Mouse (Mus musculus): ENCODE measurements at regions not wholly inside any gene's neighbourhood (a gene's known extent, or its start where the extent isn't known, plus 50 kb on each side); places are given as distances from the start of the nearest gene placed in this dataset.
"Not testable (repeated sequence)": the region's sequence is repeated elsewhere in the genome, so short reads cannot be mapped to it uniquely, and the experiment has no call there.

- Histone ChIP-seq H3K27ac (ENCODE audit: low read depth) (no peak overlapping the region), H3K4me3 (ENCODE audit: low read depth, low read length) (no peak overlapping the region), H3K9me3 (ENCODE audit: low read length) (no peaks in the 10 kb centered on the region), H3K9ac (replicated peaks) (no peak overlapping the region), H3K4me1 (ENCODE audit: insufficient read depth) (no peaks in the 10 kb centered on the region), H3K27me3 (ENCODE audit: insufficient read depth, low read length) (no peaks in the 10 kb centered on the region), H3K36me3 (replicated peaks; ENCODE audit: insufficient read depth, low read length) (no peaks in the 10 kb centered on the region), H3K4me2 (ENCODE audit: low read depth, low read length) (no peak overlapping the region)
- ATAC-seq (no peak), DNase-seq (no peak)
- TF ChIP-seq CTCF (IDR thresholded peaks at IDR 0.05; ENCODE audit: low read depth) (peak; percentile 16; the same call in 1 of the 2 replicates), EP300 (IDR thresholded peaks at IDR 0.05; ENCODE audit: low read depth) (no peak)
Observed at GRCm38 (mm10) chr6:68532599-68532998, 997.0 kb upstream of the Tacstd2 start.

- ATAC-seq (no peak), DNase-seq (no peak)
- H3K36me3 ChIP-seq (replicated peaks; ENCODE audit: insufficient read depth, low read length): no peaks in the 10 kb centered on the region
- no peak overlapping the region for H3K4me3 ChIP-seq (ENCODE audit: low read depth, low read length)
- no peak for TF ChIP-seq CTCF (IDR thresholded peaks at IDR 0.05; ENCODE audit: low read depth)
- no peak for TF ChIP-seq EP300 (IDR thresholded peaks at IDR 0.05; ENCODE audit: low read depth)
- H3K27me3 ChIP-seq (ENCODE audit: insufficient read depth, low read length): no peaks in the 10 kb centered on the region
- H3K9me3 ChIP-seq (ENCODE audit: low read length): no peaks in the 10 kb centered on the region
- H3K9ac ChIP-seq (replicated peaks): no peak overlapping the region
- H3K4me2 ChIP-seq (ENCODE audit: low read depth, low read length): no peak overlapping the region
- H3K27ac ChIP-seq (ENCODE audit: low read depth): no peak overlapping the region
- H3K4me1 ChIP-seq (ENCODE audit: insufficient read depth): no peaks in the 10 kb centered on the region
Observed at GRCm38 (mm10) chr6:68503937-68504336, 968.3 kb upstream of the Tacstd2 start.

- Histone ChIP-seq H3K4me3 (ENCODE audit: low read depth, low read length) (no peak overlapping the region), H3K9ac (replicated peaks) (no peak overlapping the region), H3K9me3 (ENCODE audit: low read length) (no peaks in the 10 kb centered on the region), H3K4me2 (ENCODE audit: low read depth, low read length) (no peak overlapping the region), H3K27ac (ENCODE audit: low read depth) (no peak overlapping the region), H3K27me3 (ENCODE audit: insufficient read depth, low read length) (no peaks in the 10 kb centered on the region), H3K4me1 (ENCODE audit: insufficient read depth) (no peaks in the 10 kb centered on the region), H3K36me3 (replicated peaks; ENCODE audit: insufficient read depth, low read length) (no peaks in the 10 kb centered on the region)
- ATAC-seq (no peak), DNase-seq (no peak)
- TF ChIP-seq EP300 (IDR thresholded peaks at IDR 0.05; ENCODE audit: low read depth) (no peak), CTCF (IDR thresholded peaks at IDR 0.05; ENCODE audit: low read depth) (no peak)
- 48% methylated on average over 1 of the region's 1 CpGs for WGBS (ENCODE audit: insufficient replicate concordance)
Observed at GRCm38 (mm10) chr6:68481137-68481536, 945.5 kb upstream of the Tacstd2 start.

GRCm38 (mm10) chr6:68474872-68475271, 939.3 kb upstream of the Tacstd2 start:
- H3K27me3 ChIP-seq (ENCODE audit: insufficient read depth, low read length): no peaks in the 10 kb centered on the region
- no peak overlapping the region for H3K4me2 ChIP-seq (ENCODE audit: low read depth, low read length)
- H3K27ac ChIP-seq (ENCODE audit: low read depth): no peak overlapping the region
- H3K4me1 ChIP-seq (ENCODE audit: insufficient read depth): no peaks in the 10 kb centered on the region
- ATAC-seq (no peak), DNase-seq (no peak)
- no peak for TF ChIP-seq EP300 (IDR thresholded peaks at IDR 0.05; ENCODE audit: low read depth)
- no peak for TF ChIP-seq CTCF (IDR thresholded peaks at IDR 0.05; ENCODE audit: low read depth)
- no peaks in the 10 kb centered on the region for H3K36me3 ChIP-seq (replicated peaks; ENCODE audit: insufficient read depth, low read length)
- H3K9me3 ChIP-seq (ENCODE audit: low read length): no peaks in the 10 kb centered on the region
- no peak overlapping the region for H3K9ac ChIP-seq (replicated peaks)
- H3K4me3 ChIP-seq (ENCODE audit: low read depth, low read length): no peak overlapping the region

GRCm38 (mm10) chr6:68453061-68453803, 917.6 kb upstream of the Tacstd2 start:
- not testable (repeated sequence) for H3K9me3 ChIP-seq (ENCODE audit: low read length); H3K27ac ChIP-seq (ENCODE audit: low read depth); H3K36me3 ChIP-seq (replicated peaks; ENCODE audit: insufficient read depth, low read length); H3K4me1 ChIP-seq (ENCODE audit: insufficient read depth); DNase-seq; ATAC-seq; H3K4me2 ChIP-seq (ENCODE audit: low read depth, low read length); H3K9ac ChIP-seq (replicated peaks); H3K4me3 ChIP-seq (ENCODE audit: low read depth, low read length); H3K27me3 ChIP-seq (ENCODE audit: insufficient read depth, low read length)
- 60% methylated on average over 5 of the region's 5 CpGs for WGBS (ENCODE audit: insufficient replicate concordance)

- WGBS (ENCODE audit: insufficient replicate concordance): 74% methylated on average over 3 of the region's 3 CpGs
- no peak overlapping the region for H3K4me3 ChIP-seq (ENCODE audit: low read depth, low read length)
- no peaks in the 10 kb centered on the region for H3K4me1 ChIP-seq (ENCODE audit: insufficient read depth)
- H3K9ac ChIP-seq (replicated peaks): no peak overlapping the region
- DNase-seq: no peak
- TF ChIP-seq CTCF (IDR thresholded peaks at IDR 0.05; ENCODE audit: low read depth) (no peak), EP300 (IDR thresholded peaks at IDR 0.05; ENCODE audit: low read depth) (no peak)
- peaks cover 2% of the 10 kb centered on the region; the same call in 1 of the 2 replicates for H3K9me3 ChIP-seq (ENCODE audit: low read length)
- ATAC-seq: no peak
- H3K27ac ChIP-seq (ENCODE audit: low read depth): no peak overlapping the region
- H3K4me2 ChIP-seq (ENCODE audit: low read depth, low read length): no peak overlapping the region
- no peaks in the 10 kb centered on the region for H3K27me3 ChIP-seq (ENCODE audit: insufficient read depth, low read length)
- H3K36me3 ChIP-seq (replicated peaks; ENCODE audit: insufficient read depth, low read length): no peaks in the 10 kb centered on the region
Observed at GRCm38 (mm10) chr6:68449042-68449832, 913.6 kb upstream of the Tacstd2 start.

All from liver, postnatal 0 days (tissue).